Mouse (Mus musculus): Measurements from ENCODE around the gene Sgf29. TPM values are rescaled to one million over a fixed set of nuclear protein-coding genes. Genes with fewer than 3 reads are reported as not detected.
A peak's percentile ranks its signal among the peaks of the same experiment; 100 is the strongest.

Sgf29 gene
- 100 to 1,000 TPM in 1 of 2 experiments, 10 to 100 TPM in 1; 93.1 to 113 TPM for polyA plus RNA-seq (2017; shearing (Covaris generic))

GRCm38 (mm10) chr7:126649231-126650051 lies at the start of gene Sgf29:
Gene Sgf29 (plus strand): TSS chr7:126649309.
- peak; percentile 94 for ATAC-seq

DNA sequence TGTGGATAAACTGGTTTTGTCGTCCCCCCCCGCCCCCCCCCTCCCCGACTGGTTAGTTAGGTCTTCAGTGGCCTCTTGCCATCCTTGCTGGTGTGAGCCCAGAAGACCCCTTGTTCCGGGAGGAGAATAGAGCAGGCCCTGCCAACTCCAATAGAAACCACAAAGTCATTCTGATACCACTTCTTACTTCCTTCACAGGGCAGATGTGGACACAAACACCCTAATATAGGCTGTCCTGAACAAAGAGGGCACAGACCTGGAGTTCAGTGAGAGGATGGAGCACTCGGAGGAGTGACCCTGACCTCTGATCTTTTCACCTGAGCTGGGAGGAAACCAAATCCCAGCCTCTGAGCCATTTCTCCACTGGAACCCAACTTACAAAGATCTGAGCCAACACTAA lies 47.2 kb upstream of the Sgf29 start:
- no peak for ATAC-seq

DNA sequence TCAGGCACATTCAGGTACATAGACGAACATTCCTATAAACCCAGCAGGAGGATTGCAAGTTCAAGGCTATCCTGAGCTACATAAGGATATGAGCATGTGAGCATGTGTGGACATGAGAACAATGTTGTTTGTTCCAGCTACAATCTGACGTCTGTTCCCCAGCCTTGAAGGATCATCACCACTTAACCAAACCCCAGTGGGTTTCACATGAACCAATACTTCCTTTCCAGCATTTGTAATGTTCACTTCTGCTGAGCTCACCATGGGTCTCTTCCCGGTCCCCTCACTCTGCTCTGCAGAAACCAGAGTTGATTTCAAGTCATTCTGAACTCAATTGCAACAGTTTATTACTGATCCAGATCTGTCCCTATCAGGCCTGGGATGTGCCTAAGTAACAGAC lies 46.5 kb upstream of the Sgf29 start:
- no peak for ATAC-seq

GRCm38 (mm10) chr7:126606611-126607010 lies 42.5 kb upstream of the Sgf29 start:
- peak; percentile 58 for ATAC-seq

GRCm38 (mm10) chr7:126607064-126607463 lies 42.0 kb upstream of the Sgf29 start:
- ATAC-seq = no peak

- ATAC-seq = no peak
Measured at GRCm38 (mm10) chr7:126607796-126608195, 41.3 kb upstream of the Sgf29 start.

DNA sequence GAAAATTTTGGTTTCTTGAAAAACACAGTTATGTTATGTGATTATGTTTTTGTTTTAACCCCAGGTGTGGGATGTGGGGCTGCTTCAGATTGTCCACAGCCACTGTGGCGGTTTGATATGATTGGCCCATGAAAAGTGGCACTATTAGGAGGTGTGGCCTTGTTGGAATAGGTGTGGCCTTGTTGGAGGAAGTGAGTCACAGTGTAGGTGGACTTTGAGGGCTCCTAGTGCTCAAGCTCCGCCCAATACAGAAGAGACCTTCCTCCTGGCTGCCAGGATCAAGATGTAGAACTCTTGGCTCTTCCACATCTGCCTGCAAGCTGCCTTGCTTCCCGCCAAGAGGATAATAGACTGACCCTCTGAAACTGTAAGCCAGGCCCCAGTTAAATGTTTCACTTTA lies 36.4 kb upstream of the Sgf29 start:
- no peak for ATAC-seq

GRCm38 (mm10) chr7:126616707-126617106 lies 32.4 kb upstream of the Sgf29 start:
- no peak for ATAC-seq

- ATAC-seq = peak; percentile 100
Measured at GRCm38 (mm10) chr7:126619559-126620275, 29.4 kb upstream of the Sgf29 start.

DNA sequence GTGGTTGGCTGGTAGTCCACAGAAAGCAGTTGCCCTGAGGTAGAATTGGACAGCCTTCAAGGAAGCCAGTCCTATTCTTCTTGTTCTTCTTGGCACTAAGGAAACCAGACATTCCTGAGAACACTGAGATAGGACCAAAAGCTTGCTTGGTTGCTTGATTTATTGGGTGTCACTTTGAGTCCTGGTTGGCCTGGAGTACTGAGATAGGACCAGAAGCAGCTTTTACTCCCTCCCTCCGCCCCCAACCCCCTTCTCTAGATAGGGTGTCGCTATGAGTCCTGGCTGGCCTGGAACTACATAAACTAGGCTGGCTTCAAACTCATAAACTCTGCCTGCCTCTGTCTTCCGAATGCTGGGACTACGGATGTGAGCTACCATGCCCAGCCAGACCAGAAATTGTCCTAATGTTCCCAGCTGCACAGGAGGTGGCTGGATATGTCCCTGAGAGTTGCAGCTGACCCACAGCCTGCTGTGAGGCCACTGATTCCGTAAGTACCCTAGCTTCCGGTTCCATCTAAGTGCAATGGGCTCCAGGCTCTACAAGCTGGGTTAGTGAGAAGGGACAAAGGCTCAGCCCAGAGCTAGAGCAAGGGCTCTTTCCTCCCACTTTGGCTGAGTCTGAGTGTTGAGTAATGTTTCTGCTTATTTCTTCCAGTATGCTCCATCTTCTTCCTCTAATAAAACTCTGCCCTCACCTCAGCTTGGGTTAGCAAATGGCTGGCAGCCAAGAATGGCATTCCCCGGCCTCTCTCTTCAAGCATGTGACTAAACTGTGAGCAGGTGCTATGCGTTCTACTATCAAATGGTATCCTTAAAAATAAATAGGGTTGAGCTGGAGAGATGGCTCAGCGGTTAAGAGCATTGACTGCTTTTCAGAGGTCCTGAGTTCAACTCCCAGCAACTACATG lies 27.4 kb upstream of the Sgf29 start:
- no peak for ATAC-seq

- ATAC-seq = no peak
Measured at GRCm38 (mm10) chr7:126623381-126623780, 25.7 kb upstream of the Sgf29 start.

DNA sequence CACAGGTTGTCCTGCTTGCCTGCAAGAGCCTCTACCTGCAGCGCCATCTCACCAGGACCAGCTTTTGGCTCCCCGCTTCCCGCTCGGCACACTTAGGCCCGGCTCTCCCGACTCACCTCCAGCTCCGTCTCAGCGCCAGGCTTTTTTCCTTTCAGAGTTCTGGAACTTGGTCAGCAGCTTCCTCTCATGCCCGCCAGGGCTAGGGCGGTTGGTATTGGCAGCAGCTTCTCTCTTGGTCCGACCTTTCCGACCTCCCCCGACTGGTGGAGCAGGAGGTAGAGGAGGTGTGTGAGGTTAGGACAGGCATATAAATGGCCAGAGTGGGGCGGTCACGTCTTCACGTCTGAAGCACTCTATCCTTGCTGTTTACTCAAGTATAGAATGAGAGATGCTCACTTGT lies 24.3 kb upstream of the Sgf29 start:
- ATAC-seq = no peak

GRCm38 (mm10) chr7:126625369-126625768 lies 23.7 kb upstream of the Sgf29 start:
- ATAC-seq = no peak

GRCm38 (mm10) chr7:126625807-126626600 lies 23.1 kb upstream of the Sgf29 start:
- ATAC-seq = no peak

- ATAC-seq = no peak
Measured at GRCm38 (mm10) chr7:126628111-126628510, 21.0 kb upstream of the Sgf29 start.

GRCm38 (mm10) chr7:126629915-126630314 lies 19.2 kb upstream of the Sgf29 start:
- ATAC-seq = no peak

GRCm38 (mm10) chr7:126630824-126631518 lies 18.1 kb upstream of the Sgf29 start, which contains the start of gene Nupr1:
Gene Nupr1 (minus strand): TSS chr7:126630861.
- no peak for ATAC-seq

DNA sequence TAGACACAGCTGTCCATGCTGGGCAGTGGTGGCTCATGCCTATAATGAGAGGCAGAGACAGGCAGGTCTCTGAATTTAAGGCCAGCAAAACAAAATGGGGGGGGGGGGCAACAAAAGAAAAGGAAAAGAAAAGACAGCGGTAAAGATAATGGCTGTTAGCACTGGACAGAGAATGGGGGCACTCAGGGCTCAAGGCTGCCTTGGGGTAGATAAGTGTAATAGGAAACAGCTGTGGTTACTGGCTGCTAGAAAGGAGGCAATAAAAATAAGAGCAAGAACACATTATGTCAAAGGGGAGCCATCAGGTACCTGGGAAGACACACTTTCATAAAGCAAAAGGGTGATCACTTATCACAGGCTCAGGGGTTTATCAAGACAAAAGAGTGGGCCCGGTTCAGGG lies 16.6 kb upstream of the Sgf29 start:
- ATAC-seq = no peak

DNA sequence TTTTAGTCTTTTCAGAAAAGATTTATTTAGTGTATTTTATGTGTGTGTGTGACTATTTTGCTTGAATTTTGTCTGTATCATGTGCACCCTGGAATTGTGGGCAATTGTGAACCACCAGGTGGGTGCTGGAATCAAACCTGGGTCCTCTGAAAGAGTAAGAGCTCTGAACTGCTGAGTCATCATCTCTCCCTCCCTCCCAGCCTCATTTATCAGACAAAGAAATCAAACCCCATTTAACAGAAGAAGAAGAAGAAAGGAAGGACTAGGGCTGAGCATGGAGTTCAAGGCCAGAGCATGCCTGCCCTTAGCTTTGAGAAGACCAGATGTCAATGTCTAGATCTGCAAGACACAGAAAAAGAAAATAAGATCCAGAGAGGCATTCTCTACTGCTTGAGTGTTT lies 13.7 kb upstream of the Sgf29 start:
- no peak for ATAC-seq

DNA sequence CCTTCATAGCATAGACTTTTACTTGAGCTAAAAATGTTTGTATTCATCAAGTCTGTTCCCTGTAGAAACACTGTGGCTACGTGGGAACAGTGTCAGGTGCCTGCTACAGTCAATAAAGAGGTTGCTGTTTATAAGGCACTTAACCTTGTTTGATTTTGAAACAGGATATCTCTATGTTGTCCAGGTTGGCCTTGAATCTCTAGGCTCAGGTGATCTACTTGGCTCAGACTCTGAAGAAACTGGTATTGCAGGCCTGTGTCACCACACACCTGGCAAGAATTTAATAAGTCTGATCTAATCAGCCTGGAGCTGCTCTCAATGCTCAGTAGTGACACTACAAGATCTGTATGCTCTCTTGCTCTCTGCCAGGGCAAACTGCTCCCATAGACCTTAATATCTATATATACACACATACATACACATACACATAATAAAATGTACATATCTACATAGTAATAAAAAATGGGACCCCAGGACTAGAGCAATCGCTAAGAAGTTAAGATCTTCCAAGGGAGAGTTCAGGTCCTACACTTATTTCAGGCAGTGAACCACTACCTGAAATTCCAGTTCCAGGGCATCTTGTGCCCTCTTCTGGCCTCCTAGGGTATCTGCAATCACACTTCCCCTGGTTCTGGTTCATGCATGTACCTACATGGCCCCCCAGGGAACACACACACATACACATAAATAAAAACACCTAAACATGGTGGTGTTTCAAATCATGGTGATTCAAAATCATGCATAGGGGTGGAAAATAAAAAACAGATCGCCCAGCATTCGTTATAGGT lies 12.2 kb upstream of the Sgf29 start:
- peak; percentile 65 for ATAC-seq

Measured in CD4-positive, CD25-positive, alpha-beta regulatory T cell, adult 4 months (primary cell).